Mouse (Mus musculus) ES-Bruce4 (cell line): Measurements from ENCODE around the gene Ear6. TPM values are rescaled to one million over a fixed set of nuclear protein-coding genes. Genes with fewer than 3 reads are reported as not detected.
A peak's percentile ranks its signal among the peaks of the same experiment; 100 is the strongest.
"Not testable (repeated sequence)": the region's sequence is repeated elsewhere in the genome, so short reads cannot be mapped to it uniquely, and the experiment has no call there.

Experiments
- H3K27ac ChIP-seq: 2 replicates; pipeline ENCODE4 v1.5.1; 2012; ENCODE audit warnings: low read length, inconsistent platforms; ENCODE audit not compliant: insufficient read depth
- H3K27me3 ChIP-seq: 2 replicates; pipeline ENCODE4 v1.6.1; 2012; ENCODE audit warnings: mild to moderate bottlenecking, low read length, inconsistent platforms; ENCODE audit not compliant: control insufficient read depth, poor library complexity, insufficient read depth, severe bottlenecking
- H3K36me3 ChIP-seq: 2 replicates; pipeline ENCODE4 v1.6.1; 2012; ENCODE audit warnings: inconsistent platforms, mild to moderate bottlenecking, low read length, moderate library complexity; ENCODE audit not compliant: control insufficient read depth, poor library complexity, insufficient read depth, severe bottlenecking
- H3K4me1 ChIP-seq: one replicate; pipeline ENCODE4 v1.8.1; 2011; ENCODE audit warnings: low read length; ENCODE audit not compliant: control insufficient read depth, insufficient read depth
- H3K4me3 ChIP-seq: 2 replicates; pipeline ENCODE4 v1.5.1; 2011; ENCODE audit warnings: low read depth, mild to moderate bottlenecking, low read length
- H3K9ac ChIP-seq: 2 replicates; pipeline ENCODE4 v1.6.1; 2012; ENCODE audit warnings: low read depth, mild to moderate bottlenecking, inconsistent platforms; ENCODE audit not compliant: poor library complexity, severe bottlenecking
- H3K9me3 ChIP-seq: replicated peaks from 2 replicates; pipeline ENCODE4 v1.6.1; 2012; ENCODE audit warnings: mild to moderate bottlenecking, low read length, inconsistent platforms; ENCODE audit not compliant: control insufficient read depth, poor library complexity, insufficient read depth, severe bottlenecking
- CTCF ChIP-seq: IDR thresholded peaks from one replicate; pipeline ENCODE4 v1.8.1; 2011; ENCODE audit warnings: low read depth, low read length
- EP300 ChIP-seq: IDR thresholded peaks from 2 replicates; pipeline ENCODE4 v1.6.1; 2011; ENCODE audit warnings: low read depth, low read length; ENCODE audit not compliant: insufficient read depth
- POLR2A ChIP-seq: IDR thresholded peaks from one replicate; pipeline ENCODE4 v1.8.1; 2011; ENCODE audit warnings: low read length; ENCODE audit not compliant: insufficient read depth
- polyA plus RNA-seq: library from polyadenylated mRNA; stranded (reverse); fragments of >200 nt; gene quantifications from 2 replicates; pipeline ENCODE4 v1.2.4, GENCODE M21; 2011; ENCODE audit warnings: low read depth; ENCODE audit not compliant: missing spikeins, insufficient read depth, insufficient read length

Gene Ear6
- not detected in 2 replicates for polyA plus RNA-seq

DNA sequence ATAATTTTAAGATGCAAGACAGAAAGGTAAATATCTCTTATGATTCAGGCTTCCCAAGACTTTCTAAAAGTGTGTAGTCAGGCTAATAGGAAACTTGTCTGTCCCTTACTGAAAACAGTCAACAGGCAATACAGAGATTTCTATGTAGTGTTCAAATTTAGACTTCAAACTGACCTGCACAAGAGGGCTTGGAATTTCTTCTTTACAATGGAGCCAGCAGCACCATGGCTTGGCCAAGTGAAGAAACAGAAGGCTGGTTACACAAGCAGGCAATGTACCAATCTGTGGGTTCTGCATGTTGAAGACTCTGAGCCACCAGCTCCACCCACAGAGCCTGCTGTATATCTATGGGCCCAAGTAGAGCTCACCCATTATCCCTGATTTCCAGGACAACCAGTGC, at the start of gene Ear6:
Ear6 (plus strand) TSS at position 301 of the 400 bp plus-strand sequence.
- H3K9ac ChIP-seq, result no peak within 1 kb of the TSS
- H3K4me3 ChIP-seq, result no peak within 1 kb of the TSS
- no peaks in the 10 kb centered on the region for H3K36me3 ChIP-seq
- no peaks in the 10 kb centered on the region for H3K9me3 ChIP-seq
- no peaks in the 10 kb centered on the region for H3K27me3 ChIP-seq
- no peak within 1 kb of the TSS for H3K27ac ChIP-seq
- no peaks in the 10 kb centered on the region for H3K4me1 ChIP-seq
- TF ChIP-seq POLR2A (no peak), CTCF (no peak), EP300 (no peak)

DNA sequence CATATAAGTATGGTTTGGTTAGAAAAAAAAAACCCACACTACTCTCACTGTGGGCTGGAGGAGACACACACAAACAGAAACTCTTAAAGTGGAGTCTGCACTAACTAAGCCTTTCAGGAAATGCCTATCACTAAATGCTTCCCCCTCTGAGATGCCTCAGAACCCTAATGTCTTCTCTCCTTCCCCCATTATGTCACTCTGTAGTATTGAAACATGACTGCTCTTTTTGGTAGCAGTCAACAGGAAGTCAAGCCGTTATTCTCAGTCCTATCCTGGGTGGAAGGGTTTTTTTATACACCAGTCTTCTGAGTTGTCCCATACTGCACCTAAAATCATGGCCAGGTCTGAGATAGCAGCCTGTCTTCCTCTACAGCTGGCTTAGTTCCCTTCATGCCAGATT, 26.9 kb upstream of the Ear6 start:
- Histone ChIP-seq H3K4me1 (no peaks in the 10 kb centered on the region), H3K36me3 (no peaks in the 10 kb centered on the region), H3K27ac (no peak overlapping the region), H3K9ac (no peak overlapping the region), H3K9me3 (no peaks in the 10 kb centered on the region), H3K4me3 (no peak overlapping the region), H3K27me3 (no peaks in the 10 kb centered on the region)
- TF ChIP-seq POLR2A, result no peak
- no peak for TF ChIP-seq CTCF
- no peak for TF ChIP-seq EP300

DNA sequence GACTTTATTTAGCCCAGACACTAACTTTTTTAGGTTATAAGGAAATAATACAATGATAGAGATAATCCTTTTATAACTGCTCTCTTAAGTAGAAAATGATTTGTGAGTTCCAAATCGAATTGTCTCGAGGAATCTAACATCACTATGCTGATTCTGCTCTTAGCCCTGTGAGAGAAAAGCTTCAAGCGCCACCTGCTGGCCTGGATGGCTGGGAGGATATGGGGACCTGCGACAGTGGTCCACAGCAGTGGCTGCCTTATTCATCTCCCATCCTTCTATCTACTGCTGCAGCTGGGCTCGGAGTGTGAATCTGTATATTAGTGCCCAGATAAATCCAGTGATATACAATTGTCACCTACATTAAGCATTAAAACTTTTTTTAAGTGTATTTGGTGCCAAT, 25.7 kb upstream of the Ear6 start:
- not testable (repeated sequence) for H3K36me3 ChIP-seq, H3K9ac ChIP-seq, H3K4me3 ChIP-seq, H3K4me1 ChIP-seq, H3K27ac ChIP-seq, H3K27me3 ChIP-seq, H3K9me3 ChIP-seq
- TF ChIP-seq CTCF, result peak; percentile 48

DNA sequence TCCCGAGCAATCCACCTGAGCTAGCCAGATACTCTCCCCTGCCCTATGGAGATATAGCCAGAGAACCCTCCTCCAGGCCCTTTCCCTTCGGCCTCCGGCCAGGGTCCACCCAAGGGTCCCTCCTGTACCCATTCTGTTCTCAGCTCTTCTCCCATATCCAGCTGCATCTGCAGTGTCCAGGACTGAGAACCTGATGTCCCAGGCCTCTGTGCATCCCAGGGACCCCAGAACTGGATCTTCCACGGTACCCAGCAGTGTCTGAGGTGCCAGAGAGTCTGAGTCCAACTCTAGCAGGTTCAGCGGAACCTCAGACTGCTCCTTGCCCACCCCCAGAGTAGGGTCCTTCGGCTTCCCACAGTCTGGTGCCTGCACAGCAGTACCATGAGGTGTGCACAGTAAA, 24.3 kb upstream of the Ear6 start:
- no peaks in the 10 kb centered on the region for H3K27me3 ChIP-seq
- no peak overlapping the region for H3K27ac ChIP-seq
- TF ChIP-seq EP300 (no peak), CTCF (no peak), POLR2A (no peak)
- H3K9me3 ChIP-seq, result no peaks in the 10 kb centered on the region
- no peak overlapping the region for H3K4me3 ChIP-seq
- H3K9ac ChIP-seq, result no peak overlapping the region
- H3K36me3 ChIP-seq, result no peaks in the 10 kb centered on the region
- H3K4me1 ChIP-seq, result no peaks in the 10 kb centered on the region

DNA sequence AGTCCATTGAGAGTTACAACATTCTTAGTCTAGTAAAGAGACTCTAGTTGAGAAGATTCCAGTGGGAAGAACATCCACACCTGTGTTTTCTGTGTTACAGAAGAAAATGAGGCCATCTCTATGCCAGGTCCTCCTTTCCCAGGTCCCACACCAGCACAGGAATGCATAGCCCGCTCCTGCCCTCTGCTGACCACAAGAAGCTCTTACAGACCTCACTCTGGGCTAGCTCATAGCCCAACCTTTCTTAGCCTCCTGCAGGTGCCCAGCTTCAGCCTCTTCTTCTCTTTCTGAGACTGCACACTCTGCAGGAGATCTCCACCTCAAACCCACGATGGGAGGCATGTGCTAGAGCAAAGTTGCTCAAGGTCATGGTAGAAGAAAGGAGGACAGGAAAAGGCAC, 15.0 kb upstream of the Ear6 start:
- not testable (repeated sequence) for H3K9ac ChIP-seq, H3K27me3 ChIP-seq, H3K9me3 ChIP-seq, H3K4me3 ChIP-seq, H3K27ac ChIP-seq, H3K36me3 ChIP-seq, H3K4me1 ChIP-seq
- TF ChIP-seq CTCF, result peak; percentile 52

DNA sequence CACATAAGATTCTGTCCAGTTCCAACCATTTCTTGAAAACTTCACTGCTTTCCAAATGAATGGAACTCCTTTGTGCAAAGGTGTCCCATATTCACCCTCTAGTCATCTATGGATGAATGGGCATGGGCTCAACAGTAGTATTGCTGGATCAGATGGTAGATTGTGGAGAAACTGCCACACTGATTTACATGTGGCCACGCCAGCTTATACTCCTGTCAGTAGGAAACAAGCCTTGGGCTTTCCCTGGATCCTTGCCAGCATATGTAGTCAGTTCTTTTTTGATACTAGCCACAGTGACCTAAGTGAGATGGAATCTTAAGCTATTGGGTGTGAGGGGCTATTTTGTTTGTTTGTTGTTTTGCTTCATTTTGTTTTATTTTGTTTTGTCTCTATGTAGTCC, 11.2 kb upstream of the Ear6 start:
- H3K36me3 ChIP-seq, result no peaks in the 10 kb centered on the region
- H3K9me3 ChIP-seq, result no peaks in the 10 kb centered on the region
- H3K27me3 ChIP-seq, result no peaks in the 10 kb centered on the region
- no peaks in the 10 kb centered on the region for H3K4me1 ChIP-seq
- TF ChIP-seq CTCF (no peak), EP300 (no peak), POLR2A (no peak)
- no peak overlapping the region for H3K9ac ChIP-seq
- no peak overlapping the region for H3K4me3 ChIP-seq
- H3K27ac ChIP-seq, result no peak overlapping the region

DNA sequence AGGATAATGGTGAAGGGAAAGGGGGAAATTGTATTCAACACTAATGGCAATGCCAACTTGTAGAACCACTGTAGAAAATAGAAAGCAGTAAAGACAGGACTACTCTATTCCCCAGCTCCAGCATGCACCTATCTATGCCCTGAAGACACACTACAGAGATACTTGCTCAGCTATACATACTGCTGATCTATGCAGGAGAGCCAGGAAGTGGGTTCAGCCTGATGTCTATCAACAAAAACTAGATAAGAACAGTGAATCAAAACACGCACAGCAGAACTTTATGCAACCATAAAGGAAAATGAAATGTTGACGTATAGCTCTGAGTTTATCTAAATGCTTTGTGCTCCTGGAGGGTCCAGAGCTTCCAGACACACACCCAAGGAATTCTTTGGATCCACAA, 10.7 kb upstream of the Ear6 start:
- H3K9me3 ChIP-seq, result no peaks in the 10 kb centered on the region
- H3K27me3 ChIP-seq, result no peaks in the 10 kb centered on the region
- no peak for TF ChIP-seq EP300
- TF ChIP-seq POLR2A, result no peak
- TF ChIP-seq CTCF, result no peak
- no peak overlapping the region for H3K4me3 ChIP-seq
- no peak overlapping the region for H3K27ac ChIP-seq
- no peaks in the 10 kb centered on the region for H3K4me1 ChIP-seq
- H3K9ac ChIP-seq, result no peak overlapping the region
- H3K36me3 ChIP-seq, result no peaks in the 10 kb centered on the region
